Mouse (Mus musculus): ENCODE results near the gene Col24a1.
"Not testable (repeated sequence)": the region's sequence is repeated elsewhere in the genome, so short reads cannot be mapped to it uniquely, and the experiment has no call there.

Col24a1 gene

DNA sequence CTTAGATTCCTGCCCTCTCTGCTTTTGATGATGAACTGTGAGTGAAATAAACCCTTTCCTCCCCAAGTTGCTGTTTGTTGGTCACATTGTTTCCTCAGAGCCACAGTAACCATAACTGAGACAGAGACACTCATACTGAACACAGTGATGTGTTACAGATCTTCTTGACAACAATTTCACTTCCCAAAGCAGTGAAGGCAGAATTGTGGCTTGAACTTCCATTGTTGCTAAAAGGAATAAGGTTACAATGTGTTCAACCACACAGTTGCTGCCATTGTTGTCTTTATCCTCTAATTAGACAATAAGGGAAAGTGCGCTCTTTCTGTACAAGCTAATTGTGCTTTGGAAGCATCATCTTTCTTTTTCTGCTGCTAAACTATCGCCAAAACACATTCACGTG is 61.7 kb downstream of the Col24a1 start:
- in situ Hi-C loops (cut with MboI, MseI): no loop called here

DNA sequence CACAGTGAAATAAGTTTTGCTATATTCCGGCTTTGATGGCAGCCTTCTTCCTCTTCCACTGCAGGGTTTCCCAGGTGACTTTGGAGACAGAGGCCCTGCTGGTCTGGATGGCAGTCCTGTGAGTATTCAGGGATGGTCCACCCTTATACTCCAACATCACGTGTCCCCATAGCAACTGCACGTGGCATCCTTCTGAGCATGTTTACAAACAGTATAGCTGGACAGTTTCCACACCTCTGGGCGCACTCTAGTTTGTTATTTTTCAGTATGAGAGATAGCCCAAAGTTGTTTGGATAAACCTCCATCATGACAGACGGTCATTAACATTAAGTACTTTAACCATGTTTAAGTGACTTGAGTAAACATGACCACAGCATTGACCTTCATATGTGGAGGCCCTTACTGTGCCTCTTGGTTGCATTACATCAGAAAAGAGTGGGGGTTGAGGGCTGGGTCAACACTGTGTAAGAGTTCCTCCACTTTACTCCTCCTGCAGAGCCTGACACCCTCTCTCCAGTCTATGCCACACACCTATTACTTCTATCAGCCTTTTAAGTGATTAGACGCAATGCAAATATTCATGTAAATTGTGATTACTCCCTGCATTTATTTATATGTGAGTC is 64.7 kb downstream of the Col24a1 start:
- in situ Hi-C loops (cut with MboI, MseI): no loop called here

DNA sequence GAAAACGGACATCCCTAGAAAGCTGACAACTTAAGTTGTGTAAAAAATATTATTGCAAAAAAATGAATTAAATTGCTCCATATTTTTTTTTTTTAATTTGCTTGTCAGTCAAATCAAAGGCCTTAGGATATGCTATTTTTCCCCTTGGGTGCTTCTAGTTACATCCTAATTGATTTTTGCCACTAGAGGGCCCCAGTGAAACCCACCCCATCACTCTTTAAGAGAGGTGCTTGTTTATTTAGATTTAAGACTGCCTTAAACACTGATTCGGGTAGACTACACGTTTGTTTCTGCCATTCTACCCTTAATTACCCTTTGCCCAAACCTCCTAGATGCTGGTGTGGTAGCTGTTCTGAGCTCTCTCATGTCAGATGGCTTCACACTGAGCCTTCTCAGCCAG is 73.0 kb downstream of the Col24a1 start:
- in situ Hi-C loops (cut with MboI, MseI): no loop called here

DNA sequence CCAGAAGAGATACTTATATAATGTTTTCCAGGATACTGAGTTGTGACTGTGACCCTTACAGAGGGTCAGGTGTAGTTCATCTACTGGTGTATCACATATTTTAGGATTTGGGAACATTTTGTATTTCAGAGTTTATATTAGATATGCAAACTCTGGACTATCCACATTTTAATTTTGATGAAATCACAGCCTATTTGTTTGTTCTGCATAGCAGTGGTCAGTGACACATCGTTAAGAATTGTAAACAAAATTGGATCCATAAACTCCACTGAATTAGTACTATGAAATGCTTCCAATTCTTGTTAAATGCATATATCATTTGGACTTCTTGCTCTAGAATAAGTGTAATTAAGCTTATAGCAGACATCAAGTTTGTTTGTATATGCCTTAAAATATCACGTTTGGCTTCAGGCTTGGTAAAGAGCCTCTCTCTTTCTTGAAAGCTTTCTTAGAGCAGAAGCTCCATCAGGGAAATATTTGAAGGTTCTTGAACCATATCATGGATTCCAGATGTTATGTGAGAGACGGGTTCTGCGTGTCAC is 75.0 kb downstream of the Col24a1 start:
- in situ Hi-C loops (cut with MboI, MseI): no loop called here

DNA sequence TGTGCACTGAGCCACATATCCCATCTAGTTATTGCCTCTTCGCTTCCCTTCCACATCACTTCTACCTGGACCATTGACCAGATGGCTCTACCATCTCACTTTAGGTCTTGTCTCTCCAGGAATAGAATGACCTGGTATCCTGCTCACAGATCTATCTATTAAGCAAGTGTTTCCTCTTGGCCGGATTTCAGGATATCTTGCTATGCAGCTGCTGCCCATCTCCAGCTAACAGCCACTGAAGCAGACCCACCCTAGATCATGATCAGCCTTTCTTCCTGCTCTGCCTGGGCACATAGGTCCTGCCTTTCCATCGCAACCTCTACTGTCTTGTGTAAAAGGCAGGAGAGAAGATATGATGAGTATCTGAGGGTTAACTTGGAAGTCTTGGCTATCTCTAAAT is 84.0 kb downstream of the Col24a1 start:
- in situ Hi-C loops (cut with MboI, MseI): no loop called here

DNA sequence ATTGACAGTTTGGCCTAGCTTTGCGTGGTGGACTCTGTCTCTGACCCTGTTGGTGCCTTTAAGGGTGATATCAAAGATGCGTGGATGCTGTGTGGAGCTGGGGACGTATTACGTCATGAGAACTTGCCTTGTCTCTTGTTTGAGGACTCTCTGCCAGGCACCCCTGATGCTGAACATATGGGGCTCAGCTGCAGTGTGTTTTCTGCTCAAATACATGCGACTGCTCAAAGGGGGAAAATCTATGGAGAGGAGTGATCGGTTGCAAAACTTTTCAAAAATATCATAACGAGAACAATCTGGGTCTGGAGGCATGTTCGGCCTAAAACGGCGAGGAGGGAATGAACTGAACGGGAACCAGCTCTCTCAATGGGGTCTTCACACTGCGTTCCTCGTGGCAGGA is 90.8 kb downstream of the Col24a1 start:
- in situ Hi-C loops (cut with MboI, MseI): no loop called here

DNA sequence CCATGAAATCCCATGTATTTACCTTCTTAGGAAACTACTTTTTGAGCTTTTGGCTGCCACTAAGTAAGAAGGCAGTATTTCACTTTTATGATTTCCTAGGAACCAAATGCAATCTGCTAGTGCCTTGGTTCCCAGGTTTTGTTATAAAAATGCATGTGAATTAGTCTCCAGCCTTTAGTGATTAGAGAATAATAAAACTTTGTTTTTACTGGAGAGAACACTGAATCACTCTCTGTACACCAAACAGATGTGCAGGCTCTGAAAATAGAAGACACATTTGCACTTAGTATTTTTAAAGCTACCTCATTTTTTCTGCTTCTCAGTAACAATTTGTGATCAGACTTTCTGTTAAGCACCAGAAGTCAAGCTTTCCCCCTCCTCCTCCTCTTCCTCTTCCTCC is 94.2 kb downstream of the Col24a1 start:
- in situ Hi-C loops (cut with MboI, MseI): no loop called here

DNA sequence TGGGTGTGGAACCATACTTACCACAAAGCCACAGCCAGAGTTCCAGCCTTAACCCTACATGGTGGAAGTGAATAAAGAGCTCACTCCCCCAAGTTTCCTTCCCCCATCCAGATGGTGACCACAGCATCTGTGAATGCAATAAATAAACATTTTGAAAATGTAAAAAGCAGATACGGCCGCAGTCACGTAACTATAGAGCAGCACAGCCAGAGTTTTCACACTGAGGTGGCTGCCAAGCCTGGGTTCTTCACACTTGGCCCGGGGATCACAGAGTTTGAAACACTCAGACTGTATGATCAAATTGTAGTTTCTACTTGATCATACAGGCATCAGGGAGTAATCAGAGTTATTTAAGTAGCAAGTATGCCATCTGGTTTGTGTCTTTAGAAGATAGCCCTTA is 98.4 kb downstream of the Col24a1 start:
- in situ Hi-C loops (cut with MboI, MseI): no loop called here

DNA sequence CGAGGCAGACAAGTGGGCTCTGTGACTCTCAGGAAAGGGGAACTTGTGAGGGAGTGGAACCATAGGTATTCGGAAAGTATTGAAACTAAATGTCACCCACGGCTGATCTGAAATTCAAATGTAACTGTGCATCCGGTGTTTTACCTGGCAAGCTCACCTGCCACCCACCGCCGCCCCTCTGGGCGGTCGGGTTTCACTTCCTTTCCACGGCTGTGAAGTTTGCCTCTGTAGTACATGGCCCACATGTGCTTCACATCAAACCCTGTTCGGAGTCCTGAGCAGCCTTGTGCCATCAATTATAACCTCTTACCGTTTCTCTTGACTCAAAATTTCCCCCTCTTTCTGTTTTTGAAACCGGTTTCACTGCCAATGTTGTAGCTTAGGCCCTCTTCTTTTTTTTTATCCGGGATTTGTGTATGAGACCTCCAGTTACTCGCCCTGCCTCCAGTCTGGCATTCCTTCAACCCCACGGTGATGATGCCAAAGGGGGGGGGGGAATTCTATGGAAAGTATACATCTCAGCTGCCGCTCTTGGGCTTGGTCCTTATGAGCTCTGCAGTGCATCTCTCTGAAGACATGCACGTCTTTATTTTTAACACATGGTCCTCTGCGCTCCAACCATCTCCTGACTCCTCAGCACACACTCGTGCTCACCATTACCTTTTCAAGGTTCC is 99.9 kb downstream of the Col24a1 start:
- in situ Hi-C loops (cut with MboI, MseI): no loop called here

DNA sequence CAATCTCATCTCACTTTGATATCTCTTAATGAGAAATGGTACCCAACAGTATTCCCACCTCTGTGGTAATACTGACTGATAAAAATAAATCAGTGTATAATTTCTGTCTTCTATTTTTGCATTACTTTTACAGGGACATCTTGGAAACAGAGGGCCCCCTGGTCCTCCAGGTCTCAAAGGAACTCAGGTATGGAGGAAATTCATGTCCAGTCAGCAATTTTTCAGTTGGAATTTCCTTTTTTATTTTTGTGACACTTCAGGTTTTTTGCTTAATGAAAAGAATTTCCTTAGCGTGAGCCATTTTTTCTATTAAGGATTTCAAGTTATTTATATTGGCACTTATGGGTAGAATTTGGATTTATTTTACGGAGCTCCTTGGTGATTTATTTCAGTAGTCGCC is 106.9 kb downstream of the Col24a1 start:
- in situ Hi-C loops (cut with MboI, MseI): no loop called here

DNA sequence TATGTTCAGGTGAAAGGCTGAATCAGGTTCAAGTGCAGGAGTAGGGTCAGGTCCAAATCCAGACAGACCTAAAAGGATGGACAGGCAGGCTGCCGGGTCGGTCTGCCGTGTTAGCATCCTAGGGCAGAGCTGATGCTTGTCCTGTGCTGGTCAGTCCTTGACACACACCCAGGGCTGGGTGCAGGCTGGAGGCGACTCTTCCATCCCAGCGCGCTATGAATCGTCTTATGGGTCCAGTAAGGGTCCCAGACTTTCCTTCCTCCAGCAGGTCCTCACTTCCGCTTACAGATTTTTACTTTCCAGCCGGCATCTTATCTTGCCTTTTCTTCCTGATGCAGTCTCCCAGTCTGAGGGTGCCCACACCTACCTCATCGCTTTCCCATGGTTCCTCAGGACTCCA is 110.0 kb downstream of the Col24a1 start:
- in situ Hi-C loops (cut with MboI, MseI): no loop called here

DNA sequence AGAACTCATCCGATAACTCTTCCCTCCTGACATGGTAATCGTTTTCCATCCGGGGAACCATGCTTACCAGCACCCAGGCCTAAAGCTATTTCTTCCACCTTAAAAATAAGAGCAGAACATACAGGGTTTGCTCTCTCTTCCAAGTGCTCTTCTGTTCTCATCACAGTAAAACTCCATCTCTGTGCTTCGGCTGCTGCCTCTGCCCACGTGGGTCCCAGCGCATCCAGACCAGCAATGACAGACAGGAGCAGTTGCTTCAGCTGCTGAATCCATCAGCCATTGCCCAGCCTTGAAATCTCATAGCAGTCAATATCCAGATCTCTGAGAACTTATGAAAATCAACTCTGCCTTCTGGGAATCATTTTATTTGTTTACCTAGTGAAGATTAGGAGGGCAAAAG is 110.7 kb downstream of the Col24a1 start:
- in situ Hi-C loops (cut with MboI, MseI): no loop called here

DNA sequence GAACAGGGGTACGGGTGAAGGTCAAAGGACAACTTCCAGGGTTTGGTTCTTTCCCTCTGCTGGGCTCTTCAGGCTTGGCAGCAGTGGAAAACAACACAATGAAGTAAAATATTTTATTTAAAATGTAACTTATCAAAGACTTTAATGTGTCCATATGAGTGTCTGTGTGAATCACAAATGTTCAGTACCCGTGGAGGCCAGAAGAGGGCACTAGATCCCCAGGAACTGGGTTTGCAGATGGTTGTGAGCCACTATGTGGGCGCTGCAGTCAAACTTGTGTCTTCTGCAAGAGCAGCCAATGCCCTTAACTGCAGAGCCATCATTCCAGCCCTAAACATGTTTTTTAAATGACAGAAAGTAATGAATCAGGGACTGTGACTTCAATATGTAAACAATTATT is 115.8 kb downstream of the Col24a1 start:
- in situ Hi-C loops (cut with MboI, MseI): loop anchor here (5.0 kb wide), 1 partner anchor 494 kb away; no protein-coding TSS in a partner anchor

DNA sequence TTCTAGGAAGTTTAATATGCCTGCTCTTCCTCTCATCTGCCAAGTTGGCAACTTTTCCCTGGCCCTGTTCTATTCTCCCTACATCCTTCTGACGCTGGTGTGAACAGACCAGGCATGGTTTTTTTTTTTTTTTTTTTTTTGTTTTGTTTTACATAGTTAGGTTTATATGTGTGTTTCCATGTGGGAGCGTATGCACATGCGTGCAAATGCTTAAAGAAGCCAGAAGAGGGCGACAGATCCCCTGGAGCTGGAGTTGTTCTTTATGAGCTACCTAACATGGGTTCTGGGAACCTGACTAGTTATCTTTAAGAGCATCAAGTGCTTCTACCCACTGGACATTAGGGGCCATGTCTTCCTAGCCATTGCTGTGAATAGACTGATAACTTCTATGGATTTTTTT is 119.9 kb downstream of the Col24a1 start:
- in situ Hi-C loops (cut with MboI, MseI): no loop called here

DNA sequence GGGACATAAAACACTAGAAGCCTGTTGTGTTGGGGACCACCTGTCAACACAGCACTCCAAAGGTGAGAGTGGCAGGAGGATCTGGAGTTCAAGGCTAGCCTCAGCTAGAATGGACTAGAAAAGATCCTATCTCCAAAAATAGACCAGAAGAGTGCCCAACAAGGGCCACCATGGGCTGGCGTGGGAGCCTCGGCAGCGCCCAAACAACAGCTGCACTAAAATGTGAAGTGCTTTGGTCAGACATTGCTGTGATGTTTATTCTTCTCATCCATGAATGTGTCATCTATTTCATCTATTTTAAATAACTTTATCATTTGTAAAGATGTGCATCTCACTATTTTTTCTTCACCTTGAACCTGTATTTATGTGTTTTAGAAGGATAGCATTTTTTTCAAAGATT is 122.1 kb downstream of the Col24a1 start:
- in situ Hi-C loops (cut with MboI, MseI): no loop called here

DNA sequence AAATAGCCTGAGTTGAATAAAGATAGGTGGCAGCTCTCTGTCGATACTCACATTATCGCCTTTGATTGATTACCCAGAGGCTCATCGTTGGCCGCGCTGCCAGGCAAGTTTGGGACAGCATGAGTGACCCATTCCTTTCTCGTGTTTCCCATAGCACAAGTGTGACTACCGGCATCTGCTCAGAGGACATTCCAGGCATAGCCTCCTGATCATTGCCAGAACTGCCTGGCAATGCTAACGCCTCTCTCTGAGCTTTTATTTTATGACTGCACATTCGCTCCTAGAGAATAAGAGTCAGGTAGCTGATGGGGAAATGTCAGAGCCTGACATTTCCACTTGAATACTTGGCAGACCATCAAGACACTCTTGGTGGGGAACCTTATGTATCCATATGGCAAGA is 125.5 kb downstream of the Col24a1 start:
- in situ Hi-C loops (cut with MboI, MseI): no loop called here

DNA sequence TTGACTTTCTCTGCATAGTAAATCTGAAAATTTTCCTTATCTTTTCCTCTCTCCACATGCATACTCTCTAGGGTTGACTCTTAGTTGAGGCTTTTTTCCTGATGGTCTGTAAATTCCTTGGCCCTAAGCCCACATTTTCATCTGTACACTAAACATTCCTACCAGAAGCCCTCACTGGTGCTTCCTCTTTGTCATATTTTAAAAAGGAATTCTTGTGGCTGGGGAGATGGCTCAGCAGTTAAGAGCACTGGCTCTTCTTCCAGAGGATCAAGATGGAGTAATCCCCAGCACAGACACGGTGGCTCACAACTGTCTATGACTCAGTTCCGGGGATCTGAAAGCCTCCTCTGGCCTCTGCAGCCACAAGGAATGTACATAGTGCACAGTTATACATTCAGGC is 128.1 kb downstream of the Col24a1 start:
- in situ Hi-C loops (cut with MboI, MseI): no loop called here

DNA sequence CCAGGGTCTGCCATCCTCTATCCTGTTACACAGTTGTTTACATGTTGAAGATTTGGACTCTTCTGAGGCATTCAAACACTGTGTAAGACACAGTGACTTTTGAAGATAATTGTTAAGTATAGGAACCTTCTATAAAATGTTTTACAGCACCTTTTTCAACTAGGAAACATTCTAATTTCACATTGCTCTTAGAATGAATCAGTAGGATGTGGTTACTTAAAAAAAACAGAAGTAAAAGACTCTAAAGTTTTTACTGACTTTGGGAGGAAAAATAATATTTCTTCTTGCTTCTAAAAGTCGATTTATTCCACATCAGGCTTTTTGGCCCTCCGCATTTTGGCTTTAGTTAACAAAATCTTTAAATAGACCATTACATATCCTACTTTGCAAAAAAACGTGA is 129.8 kb downstream of the Col24a1 start:
- in situ Hi-C loops (cut with MboI, MseI): no loop called here

DNA sequence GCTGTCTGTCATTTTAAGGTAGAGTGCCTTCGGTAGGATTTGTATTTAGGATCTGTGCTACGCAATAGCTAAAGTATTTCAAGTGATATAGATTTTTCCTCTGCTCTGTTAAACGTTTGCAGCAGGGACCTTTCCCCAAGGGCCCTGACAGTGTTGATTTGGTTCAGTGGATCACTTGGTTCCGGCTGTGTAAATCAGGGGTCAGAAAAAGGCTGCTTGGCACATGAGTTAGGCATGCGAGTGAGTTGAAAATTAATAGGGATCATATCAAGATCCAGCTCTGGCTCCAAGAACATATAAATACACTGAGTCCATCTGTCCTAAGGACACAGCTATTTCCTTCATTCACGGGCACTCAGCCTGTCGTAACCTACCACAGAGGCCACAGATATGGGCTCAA is 146.1 kb downstream of the Col24a1 start:
- in situ Hi-C loops (cut with MboI, MseI): no loop called here

DNA sequence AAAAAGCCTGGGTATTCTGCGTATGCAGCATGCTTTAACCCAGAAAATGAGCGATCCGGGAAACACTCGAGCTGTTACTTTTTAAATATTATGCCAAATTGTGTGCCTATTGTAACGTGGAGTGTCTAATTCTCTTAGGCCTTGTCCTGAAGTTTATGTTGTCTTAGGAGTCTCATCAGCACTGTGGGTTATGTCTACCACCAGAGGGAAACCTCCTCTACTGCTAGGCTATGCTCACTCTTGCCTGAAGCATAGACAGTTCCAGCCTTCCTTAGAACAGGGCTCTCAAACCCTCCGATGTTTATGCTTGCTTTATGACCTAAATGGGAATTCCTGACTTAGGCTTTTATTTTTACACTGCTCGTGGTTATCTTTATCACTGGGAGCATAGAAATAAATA is 146.8 kb downstream of the Col24a1 start:
- in situ Hi-C loops (cut with MboI, MseI): no loop called here

DNA sequence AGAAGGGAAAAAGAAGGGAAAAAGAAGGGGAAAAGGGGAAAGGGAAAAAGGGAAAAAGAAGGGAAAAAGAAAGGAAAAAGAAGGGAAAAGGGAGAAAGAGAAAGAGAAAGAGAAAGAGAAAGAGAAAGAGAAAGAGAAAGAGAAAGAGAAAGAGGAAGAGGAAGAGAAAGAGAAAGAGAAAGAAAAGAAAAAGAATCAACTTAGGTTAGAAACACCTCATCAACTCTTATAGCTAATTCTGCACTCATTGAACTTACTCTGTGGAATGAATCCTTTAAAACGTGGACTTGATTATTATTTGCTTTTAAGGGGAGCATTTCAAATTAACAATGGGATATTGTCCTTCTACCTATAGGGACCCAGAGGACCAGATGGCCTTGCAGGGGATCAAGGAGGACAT is 148.7 kb downstream of the Col24a1 start:
- in situ Hi-C loops (cut with MboI, MseI): no loop called here

DNA sequence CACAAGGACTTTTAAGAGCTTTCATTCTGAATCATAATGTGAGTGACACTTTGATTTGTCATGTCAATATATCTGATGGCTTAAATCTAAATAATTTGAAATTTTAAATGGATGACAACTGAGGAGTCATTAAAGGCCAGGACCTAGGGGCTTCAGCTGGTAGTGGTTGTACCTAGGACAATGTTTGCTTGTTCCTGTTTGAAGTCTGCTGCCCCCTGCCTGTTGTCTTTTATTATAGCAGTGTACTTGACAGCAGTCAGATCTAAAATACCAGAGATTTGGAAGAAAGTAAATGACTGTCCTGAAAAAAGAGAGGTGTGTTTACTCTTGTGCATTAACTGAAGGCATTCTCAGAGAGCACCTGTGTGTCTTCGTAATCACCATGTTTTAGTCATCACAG is 150.0 kb downstream of the Col24a1 start:
- in situ Hi-C loops (cut with MboI, MseI): no loop called here

DNA sequence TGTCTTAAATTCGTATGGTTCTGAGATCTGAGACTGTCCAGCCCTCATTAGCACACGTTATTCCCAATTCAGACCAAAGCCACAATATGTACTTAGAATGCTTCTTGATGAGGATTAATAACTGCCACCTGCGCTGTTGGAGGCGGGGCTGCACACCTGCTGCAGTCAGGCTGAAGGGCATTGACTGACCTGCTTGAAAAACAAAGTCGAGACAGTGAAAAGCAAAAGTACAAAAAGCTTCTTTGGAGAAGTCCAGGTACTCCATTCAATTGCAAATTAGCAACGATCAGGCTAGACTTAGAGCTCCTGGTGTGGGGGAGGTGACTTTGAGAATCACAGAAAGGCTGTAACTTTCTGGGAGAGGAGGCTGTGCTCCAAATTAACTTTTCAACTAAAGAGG is 150.9 kb downstream of the Col24a1 start:
- in situ Hi-C loops (cut with MboI, MseI): not testable (repeated sequence)

DNA sequence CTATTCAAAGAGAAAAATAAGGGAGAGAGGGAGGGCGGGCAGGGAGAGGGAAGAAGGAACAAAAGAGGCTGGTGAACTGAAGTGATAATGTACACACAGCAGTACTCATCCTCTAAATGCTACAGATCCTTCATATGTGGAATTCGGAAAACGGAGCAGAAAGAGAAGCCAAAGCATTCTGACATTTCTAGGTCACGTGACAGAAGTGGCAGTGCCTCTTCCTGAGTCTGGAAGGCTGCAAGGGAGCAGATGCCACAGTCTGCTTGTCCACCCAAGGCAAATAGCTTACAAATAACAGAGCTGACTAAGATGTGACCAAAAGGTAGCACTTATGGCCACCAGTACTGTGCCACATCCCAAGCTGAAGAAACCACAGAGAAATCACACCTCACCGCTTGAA is 164.8 kb downstream of the Col24a1 start:
- in situ Hi-C loops (cut with MboI, MseI): no loop called here
